Mouse (Mus musculus) adrenal gland, adult 8-10 months (tissue): ENCODE measurements at regions not wholly inside any gene's neighbourhood (a gene's known extent, or its start where the extent isn't known, plus 50 kb on each side); places are given as distances from the start of the nearest gene placed in this dataset.
"Not testable (repeated sequence)": the region's sequence is repeated elsewhere in the genome, so short reads cannot be mapped to it uniquely, and the experiment has no call there.

Source experiments
- DNase-seq: peaks from one replicate; pipeline ENCODE4 v3.0.0; 2022

DNA sequence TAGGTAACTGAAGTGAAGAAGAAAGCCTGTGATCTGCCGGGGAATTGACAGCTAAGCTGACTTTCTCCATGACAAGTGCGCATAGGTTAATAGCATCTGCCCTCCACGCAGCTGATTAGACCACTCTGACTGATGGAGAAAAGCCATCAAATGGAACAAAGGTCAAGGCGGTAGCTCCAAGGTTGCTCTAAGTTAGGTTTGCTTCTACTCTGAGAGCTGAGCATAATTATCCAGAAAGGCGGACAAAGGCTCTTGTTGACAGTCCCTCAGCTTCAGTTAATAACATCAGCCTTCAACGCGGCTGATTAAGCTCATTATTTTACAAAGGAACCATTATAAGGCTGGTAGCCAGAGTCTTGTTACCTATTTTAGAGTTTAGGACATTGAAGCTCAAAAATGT is 54.0 kb upstream of the Enpep start:
- DNase-seq = no peak

DNA sequence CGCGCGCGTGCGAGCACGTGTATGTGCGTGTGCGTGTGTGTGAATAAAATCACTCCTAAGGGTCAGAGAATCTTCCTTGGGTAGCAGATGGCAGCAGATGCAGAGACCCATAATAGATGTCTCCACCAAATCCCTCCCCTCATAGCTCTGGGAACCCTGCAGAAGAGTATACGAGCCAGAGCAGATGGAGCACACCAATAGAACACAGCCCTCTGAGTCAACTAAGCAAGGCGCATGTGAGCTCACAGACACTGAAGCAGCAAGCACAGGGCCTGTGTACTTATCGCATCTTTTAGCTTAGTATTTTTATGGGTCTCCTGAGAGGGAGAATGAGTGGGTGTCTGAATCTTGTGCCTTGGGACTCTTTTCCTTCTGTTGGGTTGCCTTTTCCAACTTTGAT is 58.0 kb upstream of the Enpep start:
- DNase-seq = no peak

DNA sequence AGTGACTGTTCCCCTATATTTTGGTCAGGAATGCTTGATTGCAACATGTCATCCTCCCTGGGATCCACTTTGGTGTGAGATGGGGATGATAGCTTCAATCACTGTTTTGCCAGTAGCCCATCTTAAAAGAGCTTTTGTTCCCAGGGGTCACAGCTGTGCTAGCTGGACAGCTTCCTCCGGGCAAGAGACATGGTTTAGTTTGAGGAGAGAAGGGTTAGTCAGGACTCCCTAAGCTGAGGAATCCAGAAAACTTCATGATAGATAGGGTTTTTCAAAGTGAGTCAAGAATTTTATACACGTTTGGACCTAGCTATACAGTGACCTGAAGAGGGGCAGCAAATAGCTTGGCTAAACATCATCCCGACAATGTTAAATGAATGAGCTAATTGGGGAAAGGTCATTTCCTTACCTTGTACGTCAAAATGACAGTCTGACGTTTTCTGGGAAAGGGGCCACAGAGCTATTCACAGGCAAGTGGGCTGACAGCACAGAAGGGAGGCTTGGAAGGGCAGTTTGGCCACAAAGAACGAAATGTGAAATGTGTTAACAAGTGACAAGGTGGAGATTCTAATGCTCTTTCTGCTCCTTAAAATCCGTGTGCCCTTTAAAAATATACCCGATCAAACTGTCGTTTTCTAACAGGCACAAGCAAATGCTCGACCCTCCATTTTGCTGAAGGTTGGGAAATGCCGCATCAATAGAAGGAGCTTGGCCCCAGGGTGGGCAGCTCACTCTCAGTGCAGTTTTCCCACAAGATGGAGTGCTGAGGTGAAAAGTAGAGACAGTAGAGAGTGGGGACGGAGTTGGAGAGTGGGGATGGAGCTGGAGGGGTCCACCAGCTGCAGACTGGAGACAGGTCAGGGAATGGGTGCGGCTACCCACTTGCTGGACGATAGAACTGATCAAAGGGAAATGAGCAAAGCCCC is 59.6 kb upstream of the Enpep start:
- DNase-seq = no peak

DNA sequence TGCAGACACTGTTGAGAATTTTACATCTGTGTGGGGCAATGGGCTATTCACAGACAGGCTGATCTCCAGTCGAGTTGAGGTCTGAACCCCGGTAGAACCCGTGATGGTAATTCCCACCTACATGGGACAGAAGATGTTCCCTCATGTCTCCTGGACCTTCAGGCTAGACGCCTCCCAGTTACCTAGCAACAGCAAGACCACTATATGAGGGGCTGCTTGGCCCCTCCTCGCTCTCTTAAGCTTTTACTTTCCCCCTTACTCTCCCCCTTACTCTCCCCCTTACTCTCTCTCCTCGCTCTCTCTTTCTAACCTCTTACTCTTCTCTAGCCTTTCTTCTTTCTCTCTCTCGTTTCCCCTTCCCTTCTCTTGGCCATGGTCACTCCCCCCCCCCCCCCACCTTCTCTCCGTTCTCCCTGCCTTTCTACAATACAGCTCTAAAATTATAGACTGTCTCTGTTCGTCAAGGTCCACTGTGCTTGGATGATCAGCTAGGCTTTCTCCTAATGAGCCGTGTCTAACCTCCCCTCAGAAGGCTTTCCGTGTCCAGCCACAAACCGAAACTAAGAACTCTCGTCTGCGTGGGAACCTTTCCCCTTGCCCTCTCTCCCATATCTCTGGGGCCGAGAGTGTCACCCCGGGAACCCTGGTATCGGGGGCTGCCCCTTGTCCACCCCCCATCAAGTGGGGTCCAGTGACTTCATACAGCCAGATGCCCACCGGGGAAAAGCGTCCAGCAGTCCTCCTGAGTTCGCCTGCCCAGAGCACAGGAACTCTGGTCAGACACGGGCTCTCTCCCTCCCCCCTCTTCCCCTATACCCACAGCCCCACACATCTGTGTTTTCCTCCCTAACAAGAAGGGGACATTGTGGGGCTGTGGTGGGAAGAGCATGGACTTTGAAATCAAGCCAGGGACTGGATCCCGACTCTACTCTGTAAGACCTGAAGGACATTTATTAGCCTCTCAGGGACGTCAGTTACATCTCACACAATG is 60.6 kb upstream of the Enpep start:
- DNase-seq = no peak

DNA sequence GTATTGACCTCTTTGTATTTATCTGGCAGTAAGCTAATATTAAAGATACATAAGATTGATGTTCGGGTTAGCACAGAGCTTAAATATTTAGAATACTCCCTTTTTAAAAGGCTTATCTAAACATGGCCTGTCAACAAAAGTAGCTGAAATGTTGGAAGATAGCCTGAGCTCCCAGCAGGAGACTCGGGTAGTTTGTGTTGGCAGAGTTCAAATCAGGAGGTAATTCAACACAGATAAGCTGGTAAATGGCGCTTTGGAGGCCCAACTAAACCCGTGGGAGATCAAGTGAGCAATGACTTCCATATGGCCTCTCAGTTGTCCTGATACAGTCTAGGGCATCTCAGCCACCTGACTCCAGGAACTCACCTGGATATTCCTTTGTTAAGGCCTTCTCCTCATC is 65.0 kb upstream of the Enpep start:
- no peak for DNase-seq

DNA sequence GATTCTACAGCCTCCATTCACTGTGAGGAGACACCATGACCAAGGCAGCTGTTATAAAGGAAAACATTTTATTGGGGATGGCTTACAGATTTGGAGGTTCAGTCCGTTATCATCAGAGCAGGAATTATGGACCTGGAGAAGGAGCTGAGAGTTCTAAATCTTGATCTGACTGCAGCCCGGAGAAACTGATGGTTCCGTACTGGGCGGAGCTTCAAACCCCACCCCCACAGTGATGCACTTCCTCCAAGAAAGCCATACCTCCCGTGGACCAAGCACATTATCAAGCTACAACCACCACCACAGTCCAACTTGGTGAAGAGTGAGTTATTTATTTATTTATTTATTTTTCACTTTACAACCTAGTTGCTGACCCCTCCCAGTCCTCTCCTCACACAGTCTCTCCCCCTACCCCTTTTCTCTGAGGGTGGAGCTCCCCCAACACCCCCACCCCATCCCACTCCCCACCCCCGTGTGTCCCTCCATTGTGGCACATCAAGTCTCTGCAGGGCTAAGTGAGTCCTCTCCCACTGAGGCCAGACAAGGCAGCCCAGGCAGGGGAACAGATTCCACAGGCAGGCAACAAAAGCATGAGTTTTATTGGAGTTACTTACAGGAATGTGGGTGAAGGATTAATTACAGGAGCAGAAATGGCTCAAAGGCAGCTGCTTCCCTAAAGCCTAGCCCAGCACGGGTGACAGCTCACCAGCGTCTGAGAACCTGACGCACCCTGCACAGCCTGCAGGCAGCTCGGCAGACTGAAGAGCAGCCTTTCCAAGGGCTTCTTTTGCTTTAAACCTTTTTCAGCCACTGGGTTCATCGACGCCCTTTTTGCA is 67.8 kb upstream of the Enpep start:
- no peak for DNase-seq

DNA sequence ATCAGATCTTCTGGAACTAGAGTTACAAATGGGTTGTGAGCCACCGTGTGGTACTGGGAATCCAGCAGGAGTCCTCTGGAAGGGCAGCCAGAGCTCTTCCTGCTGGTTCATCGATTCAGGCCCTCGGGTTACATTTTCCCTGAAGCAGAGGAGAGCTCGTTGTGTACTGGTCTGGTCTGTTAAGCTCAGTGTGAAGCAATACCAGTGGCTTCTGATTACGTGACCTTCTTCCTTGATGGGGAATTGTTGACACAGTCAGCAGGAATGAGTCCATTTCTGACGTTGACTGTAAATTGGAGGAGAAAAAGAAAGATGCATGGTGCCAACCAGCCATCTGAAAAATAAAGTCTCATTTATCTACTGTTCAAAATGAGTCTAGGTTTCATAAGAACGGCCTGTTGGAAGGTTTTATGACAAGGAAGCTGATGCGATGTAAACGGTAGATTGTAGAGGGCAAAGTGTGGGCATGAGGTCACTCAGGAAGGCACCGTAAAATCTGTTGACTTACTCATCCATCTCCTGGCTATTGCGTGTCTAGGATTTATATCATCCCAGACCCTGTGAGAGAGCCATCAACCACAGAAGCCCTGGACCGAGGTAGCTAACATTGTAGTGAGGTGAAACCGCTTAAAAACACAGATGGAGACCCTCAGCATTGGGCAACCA is 79.0 kb upstream of the Enpep start:
- no peak for DNase-seq

DNA sequence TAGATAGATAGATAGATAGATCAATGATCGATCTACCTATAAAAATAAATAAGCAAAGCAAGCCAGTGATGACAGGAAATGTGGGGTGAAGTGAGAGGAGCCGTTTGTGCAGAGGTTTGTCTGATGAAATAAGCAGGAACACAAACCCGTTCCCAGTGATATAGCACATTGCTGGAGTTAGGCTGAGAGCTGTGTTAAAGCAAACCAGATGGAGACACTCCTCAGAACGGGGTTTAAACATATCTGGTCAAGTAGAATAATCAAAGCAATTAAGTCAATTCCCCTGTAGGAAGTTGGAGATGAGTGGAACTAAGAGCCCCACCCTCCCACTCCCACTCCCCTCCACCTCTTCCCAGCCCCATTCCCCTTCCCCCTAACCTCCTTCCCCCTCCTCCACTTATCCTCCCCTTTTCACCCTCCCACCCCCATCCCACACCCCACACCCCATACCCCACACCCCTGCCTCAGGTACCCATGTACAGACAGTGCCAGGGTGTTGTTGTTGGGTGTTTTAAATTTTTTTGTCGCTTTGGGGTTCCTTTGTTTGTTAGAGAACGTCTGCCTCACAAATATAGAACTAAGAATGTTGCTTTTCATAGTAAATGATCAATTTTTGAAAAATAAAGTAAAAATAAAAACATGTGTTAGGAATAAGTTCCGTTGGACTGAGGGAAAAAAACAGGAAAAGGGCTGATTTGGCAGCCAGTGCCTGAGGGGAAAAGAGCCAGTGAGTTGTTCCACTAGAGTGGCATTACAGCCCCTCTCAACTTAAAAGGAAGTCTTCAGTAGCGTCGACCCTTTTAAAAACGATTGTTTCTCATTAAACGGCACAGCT is 79.8 kb upstream of the Enpep start:
- no peak for DNase-seq

DNA sequence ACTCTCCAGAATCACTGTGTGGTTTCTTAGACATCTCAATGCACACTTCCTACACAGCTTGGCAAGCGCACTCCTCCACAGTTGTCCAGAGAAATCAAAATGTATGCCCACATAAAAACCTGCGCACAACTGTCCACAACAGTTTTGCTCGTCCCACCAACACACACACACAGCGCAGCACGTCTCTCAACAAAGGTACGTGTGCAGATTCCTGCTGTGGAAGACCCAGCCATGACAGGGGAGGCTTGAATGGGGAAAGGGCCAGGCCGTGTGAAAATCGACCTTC is 80.4 kb upstream of the Enpep start:
- no peak for DNase-seq

DNA sequence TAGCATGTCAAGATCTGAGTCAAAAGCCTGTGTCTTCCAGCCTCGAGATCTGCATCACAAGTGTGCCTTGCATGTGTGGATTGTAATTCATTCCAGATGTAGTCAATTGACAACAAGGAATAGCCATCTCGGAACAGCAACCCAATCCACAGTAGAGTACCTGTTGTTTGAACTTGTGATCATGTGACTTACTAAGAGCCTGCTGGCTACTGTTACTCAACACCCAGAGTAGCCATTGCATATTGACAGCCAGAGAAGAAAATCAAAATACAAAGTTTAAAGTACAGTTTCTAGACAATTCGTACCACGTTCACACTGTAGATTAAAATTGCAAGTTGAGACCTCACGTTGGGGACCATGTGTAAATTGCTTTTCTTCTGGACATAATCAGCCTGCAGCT is 83.1 kb upstream of the Enpep start:
- no peak for DNase-seq

DNA sequence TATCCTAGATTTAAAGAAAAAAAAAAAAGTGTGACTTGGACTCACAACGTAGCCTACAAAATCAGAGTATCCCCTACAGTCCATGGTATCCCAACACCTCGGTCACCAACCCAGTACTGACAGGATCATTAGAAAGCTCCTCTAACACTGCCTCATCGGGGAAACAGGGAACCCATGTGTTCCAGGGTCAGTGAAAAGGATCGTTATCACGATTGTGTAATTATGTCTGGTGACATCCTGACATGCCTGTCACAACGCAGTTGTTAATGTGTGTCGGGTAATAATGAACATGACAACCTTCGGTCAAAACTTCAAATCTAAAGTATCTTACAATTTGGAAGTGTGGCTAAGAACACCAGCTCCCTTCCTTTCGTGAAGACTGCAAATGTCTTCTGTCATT is 83.8 kb upstream of the Enpep start:
- no peak for DNase-seq

DNA sequence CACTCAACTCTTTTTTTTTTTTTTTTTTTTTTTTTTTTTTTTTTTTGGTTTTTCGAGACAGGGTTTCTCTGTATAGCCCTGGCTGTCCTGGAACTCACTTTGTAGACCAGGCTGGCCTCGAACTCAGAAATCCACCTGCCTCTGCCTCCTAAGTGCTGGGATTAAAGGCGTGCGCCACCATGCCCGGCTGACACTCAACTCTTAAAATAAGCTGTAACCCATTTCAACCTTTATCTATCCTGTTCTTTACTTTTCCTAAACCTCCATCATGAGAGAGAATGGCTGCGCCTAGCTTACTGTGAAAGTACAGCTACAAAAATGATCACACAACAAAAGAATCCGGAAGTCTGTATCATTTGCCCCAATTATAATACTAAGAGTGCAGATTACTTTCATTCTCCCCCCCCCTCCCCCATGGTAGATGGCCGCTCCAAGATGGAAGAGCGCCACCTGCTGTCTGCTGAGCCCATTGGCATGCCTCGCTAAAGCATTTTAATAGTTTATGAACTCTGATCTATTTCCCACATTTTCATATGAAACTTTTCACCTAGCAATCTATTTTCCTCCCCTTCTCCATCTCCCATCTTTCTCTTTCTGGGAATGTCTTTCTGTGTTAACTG is 89.2 kb upstream of the Enpep start:
- DNase-seq = not testable (repeated sequence)

DNA sequence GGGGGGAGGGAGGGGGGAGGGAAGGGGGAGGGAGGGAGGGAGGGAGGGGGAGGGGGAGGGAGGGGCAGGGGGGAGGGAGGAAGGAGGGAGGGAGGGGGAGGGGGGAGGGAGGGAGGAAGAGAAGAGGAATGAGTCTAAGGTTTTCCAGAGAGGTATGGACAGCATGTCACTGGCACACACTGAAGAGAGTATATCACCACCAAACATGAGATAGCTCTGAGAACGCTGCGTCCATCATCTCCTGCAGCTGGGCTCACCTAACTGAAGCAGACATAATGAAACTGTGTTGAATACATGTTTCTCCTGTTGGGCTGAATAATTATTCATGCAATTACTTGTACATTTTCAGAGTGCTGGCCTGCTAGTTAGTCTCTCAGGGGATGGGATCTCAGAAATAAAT is 96.2 kb upstream of the Enpep start:
- DNase-seq = no peak

DNA sequence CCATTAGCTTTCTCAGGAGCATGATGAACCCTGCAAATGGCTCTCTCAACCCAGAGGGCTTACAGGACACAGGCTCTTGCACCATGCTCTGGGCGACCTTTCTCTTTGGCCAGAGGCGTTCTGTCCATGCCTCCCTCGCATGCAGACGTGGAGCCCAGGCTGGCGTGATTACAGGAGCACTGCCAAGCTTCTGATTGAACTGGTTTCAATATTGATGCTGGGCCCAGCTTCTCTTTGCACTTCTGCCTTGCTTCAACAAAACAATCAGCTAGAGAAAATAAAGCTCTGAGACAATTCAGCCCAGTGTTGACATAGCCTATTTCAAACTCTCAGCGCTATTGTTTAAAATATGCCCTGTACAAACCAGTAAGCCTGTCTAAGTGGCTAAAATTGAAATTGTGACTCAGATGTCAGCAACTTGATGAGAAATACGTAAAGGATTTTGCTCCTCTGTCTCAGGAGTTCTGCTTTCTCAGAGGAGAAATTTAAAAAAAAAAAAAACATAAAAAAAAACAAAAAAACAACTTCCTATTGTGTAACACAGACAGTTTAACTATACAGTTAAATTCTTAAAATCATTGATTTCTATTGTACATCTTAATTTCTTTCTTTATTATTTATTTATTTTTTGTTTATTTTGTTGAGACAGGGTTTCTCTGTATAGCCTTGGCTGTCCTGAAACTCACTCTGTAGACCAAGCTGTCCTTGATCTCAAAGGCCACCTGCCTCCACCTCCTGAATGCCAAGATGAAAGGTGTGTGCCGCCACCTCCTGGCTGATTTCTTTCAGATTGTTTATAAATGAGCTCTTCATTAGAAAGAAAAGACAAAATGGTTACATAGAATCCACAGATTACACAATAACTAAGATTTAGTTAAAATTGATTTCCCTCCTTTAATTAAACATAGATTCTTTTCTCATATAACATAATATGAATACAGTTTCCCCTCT is 96.9 kb upstream of the Enpep start:
- peak; percentile 6 for DNase-seq

DNA sequence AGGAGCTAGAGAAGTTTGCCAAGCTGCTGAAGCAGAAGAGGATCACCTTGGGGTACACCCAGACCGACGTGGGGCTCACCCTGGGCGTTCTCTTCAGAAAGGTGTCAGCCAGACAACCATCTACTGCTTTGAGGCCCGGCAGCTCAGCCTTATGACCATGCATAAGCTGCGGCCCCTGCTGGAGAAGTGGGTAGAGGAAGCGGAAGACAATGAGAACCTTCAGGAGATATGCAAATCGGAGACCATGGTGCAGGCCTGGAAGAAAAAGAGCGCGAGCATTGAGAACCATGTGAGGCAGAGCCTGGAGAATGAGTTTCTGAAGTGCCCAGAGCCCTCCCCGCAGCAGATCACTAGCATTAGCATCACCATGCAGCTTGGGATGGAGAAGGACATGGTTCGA is 98.1 kb upstream of the Elovl6 start:
- DNase-seq = no peak

DNA sequence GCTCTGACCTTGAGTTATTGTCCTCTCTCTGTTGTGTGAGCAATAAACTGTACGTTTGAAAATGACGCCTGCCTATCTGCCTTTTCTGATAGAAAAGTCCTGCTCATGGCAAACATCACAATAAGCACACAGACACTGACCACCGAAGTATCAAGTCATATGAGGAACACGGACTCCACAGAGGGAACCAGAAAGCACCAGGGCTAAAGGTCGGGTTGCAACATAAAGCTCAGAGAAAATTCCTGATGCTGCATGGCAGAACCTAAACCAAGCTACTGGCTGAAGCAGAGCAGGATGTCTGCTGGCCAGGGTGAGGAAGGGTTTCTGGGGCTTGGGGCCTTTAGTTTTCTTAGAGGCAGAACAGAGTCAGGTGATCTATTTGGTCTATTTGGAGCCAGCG is 94.5 kb upstream of the Elovl6 start:
- no peak for DNase-seq

DNA sequence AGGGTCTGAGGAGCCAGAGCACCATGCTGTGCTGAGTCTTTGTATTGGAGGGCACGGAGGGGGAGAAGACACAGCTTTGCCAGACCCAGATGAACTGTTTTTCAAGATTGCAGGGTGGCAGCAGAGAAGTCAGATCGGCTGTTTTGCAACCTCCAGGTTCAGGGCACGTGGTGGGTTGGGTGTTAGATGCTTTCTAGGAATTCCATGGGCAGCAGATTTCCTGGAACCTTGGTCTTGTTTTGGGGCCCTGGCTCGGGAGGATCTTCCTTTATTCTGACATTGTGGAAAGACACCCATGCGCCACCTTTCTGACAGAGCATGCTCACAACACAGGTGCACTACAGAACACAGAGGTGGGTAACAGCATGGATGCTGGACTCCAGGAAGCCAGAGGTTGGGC is 89.4 kb upstream of the Elovl6 start:
- no peak for DNase-seq

DNA sequence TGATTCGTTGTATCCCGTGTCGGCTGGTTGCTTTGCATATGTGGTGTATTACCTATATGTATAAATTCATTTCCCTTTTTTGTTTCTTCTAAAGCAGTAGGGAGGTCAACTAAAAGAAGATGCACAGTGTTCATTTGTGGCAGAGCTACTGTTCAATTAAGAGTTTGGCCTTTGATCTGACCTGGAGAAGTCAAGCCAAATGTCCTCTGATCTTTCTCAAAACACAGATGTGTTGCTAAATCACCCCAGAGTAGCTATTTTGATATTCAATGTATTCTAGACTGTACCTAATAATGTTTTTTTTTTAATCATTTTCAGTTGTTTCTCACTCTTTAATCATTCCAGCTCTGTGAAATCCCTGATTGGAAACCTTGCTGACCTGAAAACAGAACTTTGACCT is 87.9 kb upstream of the Elovl6 start:
- no peak for DNase-seq

DNA sequence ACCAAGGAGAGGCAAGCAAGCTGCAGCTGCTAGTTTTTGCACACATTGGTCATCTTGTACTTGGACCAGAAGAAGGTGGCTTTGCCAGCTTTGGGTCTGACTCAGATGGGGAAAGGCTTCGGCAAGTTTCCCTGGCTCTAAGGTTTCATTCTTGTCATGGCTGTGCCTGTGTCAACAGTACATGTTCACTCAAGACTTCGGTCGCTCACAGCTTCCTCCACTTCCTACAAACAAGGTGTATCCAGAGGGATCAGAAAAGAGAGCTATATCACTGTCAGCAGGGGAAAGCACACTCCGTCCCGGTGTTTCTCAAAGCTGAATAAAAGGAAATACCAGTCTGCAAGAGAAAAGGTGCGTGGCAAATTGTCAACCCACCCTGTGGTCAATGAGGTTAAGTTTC is 86.2 kb upstream of the Elovl6 start:
- no peak for DNase-seq

DNA sequence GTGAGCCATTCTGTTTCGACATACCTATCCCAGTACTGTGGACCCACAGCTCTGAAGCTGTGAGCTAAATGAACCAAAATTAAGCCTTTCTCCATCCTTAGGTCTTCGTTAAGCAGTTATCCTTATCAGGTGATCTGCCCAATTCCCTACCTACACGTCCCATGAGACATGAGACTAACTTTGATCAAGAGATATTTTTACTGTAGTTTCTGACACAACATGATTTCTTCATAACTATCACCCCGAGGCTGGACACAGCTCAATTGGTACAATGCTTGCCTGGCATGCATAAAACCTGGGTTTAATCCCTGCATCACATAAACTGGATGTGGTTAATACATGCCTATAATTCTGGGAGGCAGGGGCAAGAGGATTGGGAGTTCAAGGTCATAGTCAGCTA is 82.2 kb upstream of the Elovl6 start:
- DNase-seq = no peak
